Mouse (Mus musculus) G1E (cell line): ENCODE measurements around the gene Nfix.

Experiments used
- CTCF ChIP-seq: IDR thresholded peaks from 2 replicates; pipeline ENCODE4 v1.5.1; 2012; ENCODE audit warnings: low read depth, low read length, inconsistent platforms, mixed read lengths
- GATA1 ChIP-seq: IDR thresholded peaks from 2 replicates; pipeline ENCODE4 v1.6.1; 2012; ENCODE audit warnings: borderline replicate concordance, low read length, inconsistent platforms, mixed read lengths
- GATA2 ChIP-seq: IDR thresholded peaks from 2 replicates; pipeline ENCODE4 v1.6.1; 2012; ENCODE audit warnings: low read depth, low read length, inconsistent platforms, borderline replicate concordance
- POLR2AphosphoS5 ChIP-seq: IDR thresholded peaks from 2 replicates; pipeline ENCODE4 v1.6.1; 2012; ENCODE audit warnings: low read depth, low read length, inconsistent platforms; ENCODE audit not compliant: insufficient replicate concordance

GRCm38 (mm10) chr8:84813059-84813458 lies 12.9 kb upstream of the Nfix start:
- no peak for TF ChIP-seq POLR2AphosphoS5
- TF ChIP-seq CTCF, result peak; percentile 72
- no peak for TF ChIP-seq GATA1
- no peak for TF ChIP-seq GATA2
